Mouse (Mus musculus) cerebellum, adult 18-20 months (tissue): ENCODE data around the gene Trim25.

Experiments used
- DNase-seq, 2 experiments: peaks; one replicate each; pipeline ENCODE4 v3.0.0; 2021

Gene Trim25

GRCm38 (mm10) chr11:89066750-89067149 lies 67.6 kb downstream of the Trim25 start, which contains the start of gene Dgke:
Dgke (minus strand) TSS chr11:89066850.
- no peak for DNase-seq

- no peak for DNase-seq
Measured at GRCm38 (mm10) chr11:89067301-89067822, 68.2 kb downstream of the Trim25 start.

- DNase-seq: no peak
Measured at GRCm38 (mm10) chr11:89067871-89068490, 68.8 kb downstream of the Trim25 start.

GRCm38 (mm10) chr11:89068649-89069048 lies 69.5 kb downstream of the Trim25 start:
- DNase-seq: no peak

- DNase-seq: peak; percentile 54 to 73
Measured at GRCm38 (mm10) chr11:89069303-89069702, 70.1 kb downstream of the Trim25 start.
